Mouse (Mus musculus) small intestine, adult 2 months (tissue): Measurements from ENCODE around the gene 4931428F04Rik. TPM values are rescaled to one million over a fixed set of nuclear protein-coding genes. Genes with fewer than 3 reads are reported as not detected.
A peak's percentile ranks its signal among the peaks of the same experiment; 100 is the strongest.
"Not testable (repeated sequence)": the region's sequence is repeated elsewhere in the genome, so short reads cannot be mapped to it uniquely, and the experiment has no call there.

Experiments used
- H3K27ac ChIP-seq: fragments of 200-500 bp; 2 replicates; pipeline ENCODE4 v1.5.1; 2012; ENCODE audit warnings: low read depth, low read length, control low read depth, inconsistent platforms; ENCODE audit not compliant: insufficient read depth
- H3K27me3 ChIP-seq: fragments of 200-500 bp; 2 replicates; pipeline ENCODE4 v1.6.1; 2012; ENCODE audit warnings: mild to moderate bottlenecking, moderate library complexity, low read length, inconsistent platforms; ENCODE audit not compliant: control insufficient read depth, insufficient read depth
- H3K36me3 ChIP-seq: fragments of 200-500 bp; 2 replicates; pipeline ENCODE4 v1.6.1; 2012; ENCODE audit warnings: mild to moderate bottlenecking, low read length, control low read depth, inconsistent platforms; ENCODE audit not compliant: control insufficient read depth, insufficient read depth
- H3K4me1 ChIP-seq: fragments of 200-500 bp; 2 replicates; pipeline ENCODE4 v1.6.1; 2012; ENCODE audit warnings: low read length, inconsistent platforms, mixed read lengths; ENCODE audit not compliant: control insufficient read depth, insufficient read depth, insufficient read length
- H3K4me3 ChIP-seq: fragments of 200-500 bp; 2 replicates; pipeline ENCODE4 v1.5.1; 2012; ENCODE audit warnings: low read depth, mild to moderate bottlenecking, control low read depth, inconsistent platforms, low read length, moderate library complexity
- CTCF ChIP-seq: fragments of 200-500 bp; IDR thresholded peaks from 2 replicates; pipeline ENCODE4 v1.5.1; 2012; ENCODE audit warnings: low read depth, mild to moderate bottlenecking, control low read depth, inconsistent platforms, low read length, moderate library complexity, mixed read lengths; ENCODE audit not compliant: insufficient replicate concordance, insufficient read length; ENCODE audit errors: extremely low read depth
- POLR2A ChIP-seq: fragments of 200-500 bp; IDR thresholded peaks from 2 replicates; pipeline ENCODE4 v1.6.1; 2012; ENCODE audit warnings: low read depth, mild to moderate bottlenecking, control low read depth, inconsistent platforms, low read length, moderate library complexity
- WGBS: fragments of 180-500 bp; shearing (Covaris S2); methylation state at CpG from one replicate; pipeline ENCODE4 v1.1.7; 2018; 5-methylcytosine and 5-hydroxymethylcytosine counted together
- polyA plus RNA-seq: library from polyadenylated mRNA; depleted of rRNA; stranded (reverse); fragments of >200 nt; gene quantifications from 2 replicates; pipeline ENCODE4 v1.2.3, GENCODE M21; 2012

The 4931428F04Rik gene
- polyA plus RNA-seq, 1 experiment, result 2.6 TPM

DNA sequence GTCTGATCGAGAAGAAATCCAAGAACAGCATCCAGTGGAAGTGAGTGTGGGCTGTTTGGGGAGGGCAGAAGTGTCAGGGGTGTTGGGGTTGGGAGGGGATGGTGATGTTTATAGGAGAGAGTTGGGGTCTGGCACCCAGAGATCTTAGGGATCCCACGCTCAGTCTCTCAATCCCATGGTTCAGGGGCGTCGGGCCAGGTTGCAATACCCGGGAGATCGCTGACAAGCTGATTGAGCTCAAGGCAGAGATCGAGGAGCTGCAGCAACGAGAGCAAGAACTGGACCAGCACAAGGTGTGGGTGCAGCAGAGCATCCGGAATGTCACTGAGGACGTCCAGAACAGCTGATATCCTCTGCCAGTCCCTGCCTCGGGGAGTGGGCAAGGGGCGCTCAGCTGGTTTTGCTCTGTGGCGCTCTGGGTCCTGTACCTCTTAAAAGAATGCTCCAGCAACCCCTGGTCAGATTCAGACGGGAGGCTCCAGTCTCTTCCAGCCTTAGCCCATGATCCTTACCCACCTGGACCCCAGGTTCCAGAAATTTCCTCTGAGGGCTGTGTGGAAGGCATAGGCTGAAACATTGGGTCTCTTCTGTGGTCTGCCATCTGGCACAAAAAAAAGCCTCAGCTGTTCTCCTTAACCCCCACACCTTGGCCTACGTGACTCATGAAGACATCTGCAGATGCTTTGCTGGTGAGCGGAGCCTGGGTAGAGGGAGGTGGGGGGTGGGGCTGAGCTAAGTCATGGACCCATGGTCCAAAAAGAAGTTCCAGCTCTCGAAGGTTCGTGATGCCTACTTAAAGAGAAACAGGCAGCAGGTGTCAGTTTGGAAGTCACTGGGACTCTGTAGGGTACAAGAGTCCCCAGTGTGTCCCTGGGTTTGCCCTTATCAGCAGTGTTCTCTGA, 8.9 kb upstream of the 4931428F04Rik start:
- WGBS, result 25% methylated on average over 18 of the region's 18 CpGs
- Histone ChIP-seq H3K4me3 (peak overlapping the region; percentile 94), H3K27ac (no peak overlapping the region), H3K27me3 (no peaks in the 10 kb centered on the region), H3K4me1 (peaks cover 12% of the 10 kb centered on the region), H3K36me3 (peaks cover 32% of the 10 kb centered on the region)
- TF ChIP-seq CTCF, result no peak
- no peak for TF ChIP-seq POLR2A

DNA sequence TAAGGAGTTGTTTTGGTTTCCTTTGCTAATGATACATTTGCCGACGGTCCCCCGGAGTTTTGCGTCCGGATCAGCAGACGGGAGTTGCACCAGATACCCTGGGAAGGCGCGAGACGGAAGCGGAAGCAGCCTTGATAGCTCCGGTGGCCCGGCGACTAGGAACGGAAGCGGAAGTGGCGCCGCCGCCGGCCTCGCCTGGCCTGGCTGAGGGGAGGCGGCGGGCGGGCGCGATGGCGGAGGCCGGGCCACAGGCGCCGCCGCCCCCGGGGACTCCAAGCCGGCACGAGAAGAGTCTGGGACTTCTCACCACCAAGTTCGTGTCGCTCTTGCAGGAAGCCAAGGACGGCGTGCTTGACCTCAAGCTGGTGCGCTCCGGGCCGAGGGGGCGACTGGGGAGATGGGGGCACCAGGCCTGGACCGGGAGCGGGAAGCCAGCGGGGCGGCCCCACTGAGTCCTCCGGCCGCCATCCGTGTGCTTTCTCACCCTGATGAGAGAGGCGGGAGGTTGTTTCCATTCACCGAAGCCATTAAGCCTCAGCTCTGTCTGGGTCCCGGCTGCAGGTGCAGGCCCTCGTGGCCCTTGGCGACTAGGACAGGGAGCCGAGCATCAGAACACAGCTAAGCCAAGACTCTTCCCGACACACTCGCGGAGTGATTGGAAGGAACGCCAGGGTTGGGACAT, 8.0 kb upstream of the 4931428F04Rik start, which contains the start of gene E2f4:
E2f4 (plus strand) TSS at position 153 of the 682 bp plus-strand sequence.
- Histone ChIP-seq H3K27me3 (no peaks in the 10 kb centered on the region), H3K4me1 (peaks cover 12% of the 10 kb centered on the region), H3K27ac (peak within 1 kb of the TSS; percentile 28; the same call in 1 of the 2 replicates), H3K36me3 (peaks cover 24% of the 10 kb centered on the region), H3K4me3 (peak within 1 kb of the TSS; percentile 94)
- WGBS, result under 1% methylated on average over 58 of the region's 58 CpGs
- no peak for TF ChIP-seq CTCF
- TF ChIP-seq POLR2A, result peak; percentile 87

DNA sequence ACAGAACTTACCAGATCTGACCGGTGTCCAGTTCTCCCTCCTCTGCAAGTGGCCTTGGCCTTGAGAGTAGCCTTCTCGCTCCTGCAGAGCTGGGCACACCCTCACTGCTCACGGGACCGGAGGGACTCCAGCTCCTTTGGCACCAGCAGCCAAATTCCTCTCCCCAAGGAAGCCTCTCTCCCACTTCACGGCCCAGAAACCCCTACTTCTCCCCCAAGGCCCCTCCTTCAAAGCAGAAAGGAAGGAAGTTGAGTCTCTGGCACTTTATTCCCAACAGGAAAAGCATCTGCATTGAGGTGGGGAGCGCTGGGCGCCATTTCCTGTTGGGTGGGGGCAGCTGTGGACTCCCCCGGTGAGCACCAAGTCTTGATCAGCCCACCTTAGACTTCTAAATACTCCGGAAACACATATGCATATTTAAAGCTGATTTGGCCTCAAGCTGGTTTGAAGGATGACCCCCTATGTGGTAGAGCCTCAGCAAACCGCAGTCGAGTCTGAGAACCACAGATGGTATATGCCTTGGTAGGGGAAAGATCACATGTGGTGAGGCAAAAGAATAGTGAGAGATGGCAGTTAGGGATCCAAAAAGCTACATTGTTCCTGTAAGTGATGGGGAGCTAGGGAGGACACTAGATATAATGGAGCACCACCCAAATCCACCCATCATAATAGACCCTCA, 6.4 kb upstream of the 4931428F04Rik start, which contains the start of gene Exoc3l:
Exoc3l (minus strand) TSS at position 207 of the 679 bp plus-strand sequence.
- no peak within 1 kb of the TSS for H3K27ac ChIP-seq
- TF ChIP-seq CTCF (no peak), POLR2A (no peak)
- peak within 1 kb of the TSS; percentile 20 for H3K4me3 ChIP-seq
- peaks cover 12% of the 10 kb centered on the region for H3K36me3 ChIP-seq
- 65% methylated on average over 11 of the region's 11 CpGs for WGBS
- H3K27me3 ChIP-seq, result no peaks in the 10 kb centered on the region
- H3K4me1 ChIP-seq, result peaks cover 12% of the 10 kb centered on the region

DNA sequence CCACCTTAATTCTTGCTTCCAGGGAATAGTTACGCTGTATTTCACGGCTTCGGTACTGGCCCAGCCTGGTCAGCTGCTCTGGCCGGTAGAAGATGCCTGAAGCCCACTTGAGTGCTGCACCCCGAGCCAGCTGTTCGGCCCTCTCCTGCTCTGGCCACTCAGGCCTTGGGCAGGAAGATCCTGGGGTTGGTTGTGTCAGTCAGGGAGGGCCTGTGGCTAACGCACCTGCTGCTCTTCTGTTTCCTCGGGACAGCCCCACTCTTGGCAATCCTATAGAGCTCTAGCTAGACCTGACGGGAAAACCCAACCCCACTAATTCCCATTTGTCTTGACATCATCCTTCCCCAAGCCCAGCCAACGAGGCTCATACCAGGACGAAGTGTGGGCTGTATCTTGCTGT, 5.6 kb upstream of the 4931428F04Rik start:
- Histone ChIP-seq H3K27me3 (no peaks in the 10 kb centered on the region; the same call in 1 of the 2 replicates), H3K4me1 (peaks cover 18% of the 10 kb centered on the region), H3K27ac (no peak overlapping the region), H3K36me3 (peaks cover 6% of the 10 kb centered on the region), H3K4me3 (peak overlapping the region; percentile 20)
- TF ChIP-seq POLR2A, result no peak
- WGBS, result 71% methylated on average over 11 of the region's 11 CpGs

DNA sequence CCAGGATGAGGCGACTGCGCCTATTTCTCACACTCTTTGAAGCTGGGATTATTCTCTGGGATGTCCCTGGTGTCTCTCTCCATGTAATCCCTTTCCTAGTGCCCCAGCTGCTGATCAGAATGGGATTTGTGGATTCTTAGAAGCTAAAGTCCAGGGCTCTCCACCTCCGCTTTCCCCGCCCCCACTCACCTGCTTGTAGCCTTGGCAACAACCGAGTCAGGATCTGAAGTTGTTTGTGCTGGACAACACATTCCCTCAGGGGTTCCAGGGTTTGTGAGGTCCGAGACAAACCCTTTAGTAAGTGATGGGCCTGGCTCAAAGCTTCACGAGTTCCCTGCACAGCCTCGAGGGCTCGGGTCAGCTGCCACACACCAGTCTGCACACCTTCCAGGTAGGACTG, 5.1 kb upstream of the 4931428F04Rik start:
- TF ChIP-seq POLR2A (no peak), CTCF (no peak)
- Histone ChIP-seq H3K36me3 (peaks cover 2% of the 10 kb centered on the region), H3K4me1 (peaks cover 21% of the 10 kb centered on the region), H3K27me3 (no peaks in the 10 kb centered on the region; the same call in 1 of the 2 replicates), H3K27ac (no peak overlapping the region), H3K4me3 (no peak overlapping the region)
- 69% methylated on average over 9 of the region's 9 CpGs for WGBS

DNA sequence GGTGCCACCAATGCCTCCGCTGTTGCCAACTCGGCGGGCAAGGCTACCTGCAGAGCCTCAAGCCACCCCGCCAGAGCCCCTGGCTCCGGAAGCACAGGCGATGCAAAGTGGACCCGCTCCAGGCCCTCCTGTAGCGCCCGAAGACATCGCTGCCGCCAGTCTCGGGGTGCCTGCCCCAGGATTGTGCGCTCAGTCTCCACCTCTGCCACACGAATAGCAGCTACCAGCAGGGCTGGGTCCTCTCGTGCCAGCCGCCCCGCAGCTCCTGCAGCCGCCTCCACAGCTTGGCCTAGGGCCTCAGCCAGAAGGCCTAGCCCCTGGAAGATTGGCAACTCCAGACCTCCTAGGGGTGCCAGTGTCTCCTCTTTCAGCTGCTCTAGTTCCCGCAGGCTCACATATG, 3.7 kb upstream of the 4931428F04Rik start:
- no peak overlapping the region for H3K27ac ChIP-seq
- 84% methylated on average over 19 of the region's 19 CpGs for WGBS
- no peaks in the 10 kb centered on the region; the same call in 1 of the 2 replicates for H3K27me3 ChIP-seq
- H3K36me3 ChIP-seq, result no peaks in the 10 kb centered on the region
- no peak for TF ChIP-seq CTCF
- no peak for TF ChIP-seq POLR2A
- H3K4me3 ChIP-seq, result no peak overlapping the region
- H3K4me1 ChIP-seq, result peaks cover 17% of the 10 kb centered on the region

DNA sequence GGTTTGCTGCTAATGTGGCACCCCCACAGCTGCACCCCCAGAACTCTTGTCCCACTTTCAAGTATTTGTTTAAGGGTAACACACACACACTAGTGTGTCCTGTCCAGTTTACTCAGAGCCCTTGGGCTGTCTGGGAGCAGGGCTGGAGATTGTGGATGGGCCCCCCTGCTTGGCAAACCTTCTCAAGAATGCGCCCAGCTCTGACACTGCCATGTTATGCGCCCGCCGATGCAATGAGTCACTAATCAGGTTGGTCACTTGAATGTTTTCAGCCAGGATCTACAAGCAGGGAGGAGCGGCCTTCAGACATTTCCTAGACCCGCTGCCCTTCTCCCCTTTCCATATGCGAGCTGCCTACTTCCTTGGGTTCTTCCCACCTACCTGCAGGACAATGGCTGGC, 2.8 kb upstream of the 4931428F04Rik start:
- TF ChIP-seq POLR2A, result no peak
- no peak for TF ChIP-seq CTCF
- Histone ChIP-seq H3K27ac (no peak overlapping the region), H3K4me1 (peaks cover 15% of the 10 kb centered on the region), H3K36me3 (no peaks in the 10 kb centered on the region), H3K4me3 (no peak overlapping the region), H3K27me3 (no peaks in the 10 kb centered on the region; the same call in 1 of the 2 replicates)
- 87% methylated on average over 7 of the region's 7 CpGs for WGBS

DNA sequence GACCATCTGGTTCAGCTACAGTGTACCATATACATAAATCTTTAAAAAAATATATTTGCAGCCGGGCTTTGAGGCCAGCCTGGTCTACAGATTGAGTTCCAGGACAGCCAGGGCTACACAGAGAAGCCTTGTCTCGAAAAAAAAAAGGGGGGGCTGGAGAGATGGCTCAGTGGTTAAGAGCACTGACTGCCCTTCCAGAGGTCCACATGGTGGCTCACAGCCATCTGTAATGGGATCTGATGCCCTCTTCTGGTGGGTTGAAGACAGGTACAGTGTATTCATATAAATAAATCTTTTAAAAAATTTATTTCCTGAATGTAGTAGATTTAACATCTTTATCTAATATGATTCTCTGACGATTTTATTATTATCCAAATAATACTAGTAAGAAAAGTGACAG, 2.1 kb upstream of the 4931428F04Rik start:
- 59% methylated on average over 3 of the region's 3 CpGs for WGBS
- H3K4me1 ChIP-seq, result peaks cover 15% of the 10 kb centered on the region
- H3K27me3 ChIP-seq, H3K36me3 ChIP-seq, H3K4me3 ChIP-seq, H3K27ac ChIP-seq: not testable (repeated sequence)

DNA sequence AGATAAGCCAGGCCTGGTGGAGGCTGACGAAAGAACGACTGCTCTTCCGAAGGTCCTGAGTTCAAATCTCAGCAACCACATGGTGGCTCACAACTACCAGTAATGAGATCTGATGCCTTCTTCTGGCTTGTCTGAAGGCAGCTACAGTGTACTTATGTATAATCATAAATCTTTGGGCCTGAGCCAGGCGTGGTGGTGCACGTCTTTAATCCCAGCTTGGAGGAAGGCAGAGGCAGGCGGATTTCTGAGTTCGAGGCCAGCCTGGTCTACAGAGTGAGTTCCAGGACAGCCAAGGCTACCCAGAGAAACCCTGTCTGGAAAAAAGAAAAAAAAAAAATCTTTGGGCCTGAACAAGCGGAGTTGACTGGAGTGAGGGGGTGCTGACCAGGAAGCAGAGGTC, 1.7 kb upstream of the 4931428F04Rik start:
- WGBS, result 61% methylated on average over 8 of the region's 8 CpGs
- not testable (repeated sequence) for H3K4me3 ChIP-seq, H3K36me3 ChIP-seq, H3K27me3 ChIP-seq, H3K27ac ChIP-seq
- peaks cover 15% of the 10 kb centered on the region for H3K4me1 ChIP-seq
